Mouse (Mus musculus) CD4-positive, CD25-positive, alpha-beta regulatory T cell, adult 2 months (primary cell): ENCODE data around the gene Hsd11b1.
"Not testable (repeated sequence)": the region's sequence is repeated elsewhere in the genome, so short reads cannot be mapped to it uniquely, and the experiment has no call there.

ENCODE experiments used
- DNase-seq: peaks from one replicate; pipeline ENCODE4 v3.0.0-alpha.2; 2012; ENCODE audit warnings: low read depth, low spot score

The Hsd11b1 gene

GRCm38 (mm10) chr1:193263955-193264598 lies at the start of gene Hsd11b1:
Gene Hsd11b1 (minus strand): TSS chr1:193264075.
- peak; percentile 88 for DNase-seq

DNA sequence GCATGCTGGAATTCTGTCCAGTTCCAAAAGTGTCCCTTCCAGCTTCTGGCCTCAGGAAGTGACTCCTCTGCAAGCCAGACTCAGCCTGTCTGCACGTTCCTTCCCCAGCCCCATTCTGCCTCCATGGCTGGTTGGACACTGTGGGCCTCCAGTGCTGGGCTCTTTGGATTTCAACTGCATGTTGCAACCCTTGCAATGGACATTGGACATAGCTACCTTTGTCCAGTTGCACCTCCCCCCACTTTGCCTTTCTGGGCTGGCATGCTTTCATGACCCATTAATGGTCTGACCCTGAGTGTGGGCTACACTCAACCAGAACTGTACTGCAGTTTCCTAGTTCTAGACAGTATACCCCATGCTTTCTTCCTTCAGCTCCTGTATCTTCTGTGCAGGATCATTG lies 47.7 kb upstream of the Hsd11b1 start:
- no peak for DNase-seq

DNA sequence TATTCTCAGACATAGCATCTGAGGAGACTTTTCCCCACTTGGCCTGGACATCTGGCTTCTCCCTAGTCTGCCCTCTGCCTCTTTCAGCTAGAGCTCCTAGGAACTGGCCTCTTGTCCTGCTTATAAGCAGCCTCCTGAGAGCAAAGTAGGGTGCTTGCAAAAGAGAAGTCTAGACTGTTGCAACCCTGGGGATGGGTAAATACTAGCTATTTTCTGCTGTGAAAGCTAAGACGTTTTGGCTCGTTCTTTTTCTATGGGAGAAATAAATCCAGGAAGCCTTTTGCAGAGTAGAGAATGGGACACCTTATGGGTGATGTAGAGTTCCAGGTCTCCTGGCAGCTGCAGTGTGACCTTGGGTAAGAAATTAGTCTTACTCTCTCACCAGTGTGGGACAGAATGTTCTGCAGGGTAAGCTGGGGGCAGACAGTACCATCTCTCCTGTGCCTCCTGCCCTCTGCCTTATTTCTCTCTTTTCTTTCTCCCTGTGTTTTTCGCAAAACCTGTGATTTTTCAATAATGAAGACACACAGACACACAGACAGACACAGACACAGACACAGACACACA lies 46.7 kb upstream of the Hsd11b1 start:
- no peak for DNase-seq

DNA sequence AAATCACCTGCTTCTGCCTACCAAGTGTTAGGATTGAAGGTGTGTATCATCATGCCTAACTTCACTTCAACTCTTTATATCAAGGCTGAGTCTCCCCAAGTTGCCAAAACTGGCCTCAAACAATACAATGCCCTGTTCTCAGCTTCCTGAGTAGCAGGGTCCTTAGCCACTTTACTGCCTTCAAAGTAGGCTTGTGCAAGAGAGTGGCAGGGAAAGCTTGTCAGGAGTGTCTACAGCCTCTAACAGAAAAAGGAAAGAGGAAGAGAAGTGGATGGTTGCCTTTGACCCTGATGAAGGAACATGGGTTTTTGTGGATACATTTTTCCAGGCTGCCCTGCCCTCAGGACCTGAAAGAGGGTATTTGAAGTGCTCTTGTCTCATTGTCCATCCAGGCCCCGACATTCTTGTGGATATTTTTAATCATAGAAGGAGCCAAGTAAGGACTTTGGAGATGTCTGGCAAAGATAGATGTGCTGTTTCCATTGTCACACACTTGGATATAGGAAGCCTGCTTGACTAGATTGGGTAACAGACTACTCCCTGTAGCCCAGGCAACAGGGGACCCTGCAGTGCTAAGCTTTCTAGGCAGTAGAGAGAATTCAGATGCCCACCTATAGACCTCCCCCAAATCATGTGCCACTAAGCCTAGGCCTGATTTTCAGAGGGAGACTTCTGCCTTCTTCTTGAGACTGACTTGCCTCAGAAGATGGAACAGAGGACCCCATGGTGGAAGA lies 46.1 kb upstream of the Hsd11b1 start:
- no peak for DNase-seq

DNA sequence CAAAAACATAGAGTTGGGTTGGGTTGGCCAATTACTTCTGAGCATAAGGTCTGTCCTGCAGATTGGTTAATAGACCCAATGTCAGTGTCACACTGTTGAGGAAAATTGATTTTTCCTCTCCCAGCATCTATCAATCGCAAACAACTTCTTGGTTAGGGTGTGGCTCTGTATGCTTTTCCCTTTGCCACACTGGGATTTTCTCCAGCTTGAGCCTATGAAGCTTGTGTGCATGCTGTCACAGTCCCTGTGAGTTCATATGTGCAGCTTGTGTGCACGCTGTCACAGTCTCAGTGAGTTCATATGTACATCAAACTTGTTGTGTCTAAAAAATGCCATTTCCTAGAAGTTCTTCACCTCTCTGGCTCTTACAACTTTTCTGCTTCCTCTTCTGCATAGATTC lies 43.0 kb upstream of the Hsd11b1 start:
- no peak for DNase-seq

DNA sequence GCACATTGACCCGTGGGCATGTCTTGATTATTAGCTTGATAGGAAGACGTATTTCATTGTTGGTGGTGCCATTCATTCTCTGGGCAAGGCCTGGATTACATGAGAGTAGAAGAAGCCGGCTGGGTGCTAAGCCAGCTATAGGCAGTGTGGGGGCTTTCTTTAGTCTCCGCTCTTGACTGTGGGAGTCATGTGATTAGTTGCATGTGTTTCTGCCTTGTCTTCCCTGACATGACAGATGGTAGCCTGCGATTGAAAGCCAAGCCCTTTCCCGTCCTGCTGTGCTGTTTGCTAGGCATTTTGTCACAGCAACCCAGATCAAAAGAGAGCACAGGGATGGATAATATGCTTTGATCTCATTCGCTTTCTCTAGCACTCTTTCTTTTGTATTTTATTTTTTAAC lies 41.5 kb upstream of the Hsd11b1 start:
- DNase-seq: no peak

DNA sequence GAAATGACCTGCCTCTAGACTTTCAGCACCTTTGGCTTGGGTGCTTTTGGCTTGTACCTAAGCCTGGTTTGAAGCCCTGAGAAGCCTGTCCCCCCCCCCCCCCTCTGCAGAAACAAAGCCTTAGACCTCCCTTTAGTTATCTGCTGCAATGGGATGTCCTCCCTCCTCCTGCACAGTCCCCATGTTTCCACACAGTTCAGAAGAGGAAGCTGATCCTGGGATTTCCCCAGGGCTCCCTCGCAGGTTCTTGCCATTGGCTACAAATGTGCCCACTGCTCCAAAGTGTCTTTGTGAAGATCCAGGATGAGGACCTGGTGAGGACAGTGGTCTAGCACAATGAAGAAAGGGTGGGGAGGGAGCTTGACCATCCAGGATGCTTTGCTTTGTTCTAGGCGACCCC lies 39.2 kb upstream of the Hsd11b1 start:
- no peak for DNase-seq

- DNase-seq: no peak
These were observed 38.2 kb upstream of the Hsd11b1 start for GRCm38 (mm10) chr1:193302093-193302405.

DNA sequence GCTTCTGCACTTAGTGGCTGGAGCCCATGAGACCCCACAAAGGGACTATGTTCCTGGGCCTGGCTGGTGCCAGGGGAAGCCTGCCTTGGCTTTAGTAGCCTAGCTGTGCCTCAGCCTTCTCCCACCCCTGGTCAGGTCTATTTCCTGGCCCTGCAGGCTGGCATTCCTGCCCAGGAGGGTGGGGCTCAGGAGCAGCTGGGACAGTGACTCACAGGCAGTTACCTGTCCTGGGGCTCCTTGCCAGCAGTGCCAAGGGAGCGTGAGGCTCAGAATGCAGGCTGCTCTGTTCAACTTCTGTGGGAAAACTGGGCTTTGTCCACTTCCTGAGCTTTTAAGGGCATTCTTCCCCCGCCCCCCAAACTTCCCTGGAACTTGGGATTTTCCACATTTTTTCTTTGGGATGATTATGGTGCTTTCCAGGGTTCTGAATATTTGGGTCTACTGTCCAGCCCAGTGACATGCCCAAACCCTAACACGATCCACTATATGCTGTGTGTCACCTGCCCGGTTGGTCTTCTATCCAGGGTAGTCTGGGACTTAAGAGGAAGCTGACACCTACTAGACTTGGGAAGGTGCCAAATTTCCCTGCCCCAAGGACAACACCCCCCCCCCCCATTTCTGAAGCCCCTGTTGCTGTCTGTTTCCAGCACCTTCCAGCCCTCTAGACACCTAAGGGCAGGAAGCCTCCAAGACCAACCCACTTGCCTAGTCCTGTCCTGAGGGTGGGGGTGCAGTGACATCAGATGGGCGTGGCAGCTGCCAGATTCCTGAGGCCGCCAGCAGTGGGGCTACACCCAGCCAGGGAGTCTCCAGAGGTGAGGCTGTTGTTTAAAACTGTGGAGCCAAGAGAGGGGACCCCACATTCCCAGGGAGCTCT lies 37.6 kb upstream of the Hsd11b1 start:
- no peak for DNase-seq

- DNase-seq: no peak
These were observed 36.1 kb upstream of the Hsd11b1 start for GRCm38 (mm10) chr1:193299995-193300394.

- no peak for DNase-seq
These were observed 34.4 kb upstream of the Hsd11b1 start for GRCm38 (mm10) chr1:193298141-193298765.

- DNase-seq: no peak
These were observed 32.0 kb upstream of the Hsd11b1 start for GRCm38 (mm10) chr1:193295920-193296319.

DNA sequence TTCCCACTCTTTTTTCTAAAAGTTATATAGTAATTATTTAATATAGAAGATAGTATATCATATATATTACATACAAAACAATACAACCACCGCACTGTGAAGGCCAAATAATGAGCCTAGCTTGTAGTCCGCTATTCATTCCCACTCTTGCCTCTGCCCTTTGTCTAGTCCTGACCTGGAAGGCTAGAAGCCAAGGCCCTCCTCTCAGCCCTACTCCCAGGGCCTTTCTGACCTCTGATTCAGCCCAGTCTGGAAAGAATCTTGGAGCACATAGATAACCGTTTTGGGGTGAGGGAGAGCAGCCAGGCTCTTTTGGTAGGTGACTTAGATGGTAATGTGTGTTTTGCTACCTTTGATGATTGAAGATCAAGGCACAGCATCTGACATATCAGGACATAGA lies 30.1 kb upstream of the Hsd11b1 start:
- DNase-seq: no peak

DNA sequence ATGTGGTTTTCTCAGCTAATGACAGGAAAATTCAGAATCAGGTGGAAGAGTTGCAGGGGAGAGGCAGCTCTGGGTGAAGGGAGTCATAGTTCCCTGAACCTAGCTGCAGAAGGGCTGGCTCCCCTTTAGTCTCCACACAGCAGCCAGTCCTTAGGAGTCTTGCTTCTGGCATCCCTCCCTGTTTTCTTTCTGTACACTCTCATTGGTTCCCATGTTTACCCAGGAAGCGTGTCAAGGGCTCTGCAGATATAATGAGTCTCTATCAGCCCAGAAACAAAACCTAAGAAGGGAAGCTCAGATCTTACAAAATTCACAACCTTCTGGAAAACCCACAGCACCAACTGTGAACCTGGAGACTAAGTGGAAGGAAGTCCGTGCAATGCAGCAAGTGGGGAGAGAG lies 29.2 kb upstream of the Hsd11b1 start:
- DNase-seq: no peak

DNA sequence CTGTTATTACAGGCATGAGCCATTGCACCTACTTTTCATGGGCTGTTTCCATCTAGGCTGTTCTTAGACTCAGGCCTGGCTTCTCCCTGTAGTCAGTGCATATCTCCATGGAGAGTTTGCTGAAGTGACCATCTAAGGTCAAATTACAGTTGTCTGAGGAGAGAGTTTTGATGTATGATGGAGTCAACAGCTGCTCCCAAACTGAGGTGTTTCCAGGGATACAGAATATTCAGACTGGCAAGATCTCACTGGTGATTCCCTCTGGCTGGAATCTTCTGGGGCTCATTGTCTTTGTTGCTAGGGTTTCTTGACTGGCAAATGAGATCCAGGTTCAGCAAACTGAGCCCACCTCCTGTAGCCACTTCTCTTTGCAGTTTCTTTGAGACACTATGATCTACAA lies 26.8 kb upstream of the Hsd11b1 start:
- DNase-seq: no peak

- DNase-seq: no peak
These were observed 26.0 kb upstream of the Hsd11b1 start for GRCm38 (mm10) chr1:193289914-193290313.

GRCm38 (mm10) chr1:193289076-193289475 lies 25.2 kb upstream of the Hsd11b1 start:
- no peak for DNase-seq

GRCm38 (mm10) chr1:193287578-193287977 lies 23.7 kb upstream of the Hsd11b1 start:
- DNase-seq: no peak

GRCm38 (mm10) chr1:193285766-193286325 lies 22.0 kb upstream of the Hsd11b1 start:
- not testable (repeated sequence) for DNase-seq

DNA sequence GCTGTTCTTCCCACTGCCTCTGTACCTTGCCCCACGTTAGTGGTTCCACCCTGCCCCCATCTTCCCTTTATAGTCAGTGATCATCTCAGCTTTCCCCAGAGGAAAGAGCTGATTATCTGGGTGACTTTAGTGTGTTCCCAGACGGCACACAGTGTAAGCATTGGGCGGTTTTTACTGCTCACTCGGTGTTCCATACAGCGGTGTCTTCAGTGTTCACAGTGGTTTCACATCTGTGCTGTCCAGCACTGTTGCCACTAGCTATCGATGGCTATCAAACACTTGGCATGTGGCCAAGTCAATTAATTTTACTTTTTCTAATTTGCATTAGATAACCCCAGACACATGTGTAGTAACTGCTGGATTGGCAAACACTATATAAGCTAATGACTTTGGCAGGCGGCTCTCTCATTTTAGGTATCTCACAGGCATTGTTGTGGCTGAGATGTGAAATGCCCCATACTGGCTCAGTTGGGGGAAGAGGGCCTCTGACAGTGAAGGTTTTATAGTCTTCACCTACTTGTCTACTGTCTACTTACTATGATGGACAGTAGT lies 20.4 kb upstream of the Hsd11b1 start:
- no peak for DNase-seq

DNA sequence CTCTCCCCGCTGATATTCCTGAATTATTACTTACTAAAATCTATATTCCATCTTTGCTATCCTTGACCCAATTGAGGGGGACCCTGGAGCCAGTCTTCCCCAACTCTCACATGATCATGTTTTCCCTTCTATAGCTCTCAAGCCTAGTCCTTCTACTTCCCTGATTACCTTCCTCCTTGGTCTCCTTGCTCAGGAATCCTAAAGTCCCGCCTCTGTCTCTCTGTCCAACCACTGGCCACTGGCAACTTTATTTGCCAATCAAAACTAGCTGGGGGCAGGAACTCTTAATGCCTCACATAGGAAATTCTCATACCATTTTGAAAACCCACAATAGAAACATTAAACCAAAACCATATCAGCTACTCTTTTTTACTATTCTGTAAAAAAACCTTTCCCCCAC lies 17.5 kb upstream of the Hsd11b1 start:
- no peak for DNase-seq
